Mouse (Mus musculus): ENCODE measurements around the gene Fads1. TPM values are rescaled to one million over a fixed set of nuclear protein-coding genes. Genes with fewer than 3 reads are reported as not detected.

The Fads1 gene
- polyA plus RNA-seq, 1 experiment from 2014 or later: 125 TPM

GRCm38 (mm10) chr19:10216101-10216500, 33.4 kb downstream of the Fads1 start:
- no peaks in the 10 kb centered on the region for H3K9me3 ChIP-seq (replicated peaks; ENCODE audit: control insufficient read depth, low read length)
- no peak overlapping the region for H3K4me3 ChIP-seq (ENCODE audit: low read depth, low read length)
- no peak overlapping the region for H3K9ac ChIP-seq (replicated peaks; ENCODE audit: low read length)
- no peaks in the 10 kb centered on the region for H3K27me3 ChIP-seq (ENCODE audit: control insufficient read depth, insufficient read depth, low read length)
- no peaks in the 10 kb centered on the region for H3K4me1 ChIP-seq (ENCODE audit: control insufficient read depth, insufficient read depth, low read length)
- ATAC-seq (replicated peaks; ENCODE audit: insufficient number of reproducible peaks, low FRiP score, low TSS enrichment, low read depth) (no peak), DNase-seq (ENCODE audit: low spot score) (no peak)
- 73% methylated on average over 8 of the region's 8 CpGs for WGBS
- H3K36me3 ChIP-seq (replicated peaks; ENCODE audit: control insufficient read depth, insufficient read depth, low read depth, low read length): no peaks in the 10 kb centered on the region; the same call in 1 of the 2 replicates
- H3K27ac ChIP-seq (replicated peaks; ENCODE audit: low read depth, low read length): no peak overlapping the region
- no peak overlapping the region for H3K4me2 ChIP-seq (ENCODE audit: low read depth, low read length)

- no peak overlapping the region for H3K9ac ChIP-seq (replicated peaks; ENCODE audit: low read length)
- WGBS: 45% methylated on average over 3 of the region's 3 CpGs
- no peak overlapping the region for H3K4me2 ChIP-seq (ENCODE audit: low read depth, low read length)
- H3K36me3 ChIP-seq (replicated peaks; ENCODE audit: control insufficient read depth, insufficient read depth, low read depth, low read length): no peaks in the 10 kb centered on the region
- no peak for ATAC-seq (replicated peaks; ENCODE audit: insufficient number of reproducible peaks, low FRiP score, low TSS enrichment, low read depth)
- peak; percentile 83 for DNase-seq (ENCODE audit: low spot score)
- H3K4me3 ChIP-seq (ENCODE audit: low read depth, low read length): no peak overlapping the region
- H3K27ac ChIP-seq (replicated peaks; ENCODE audit: low read depth, low read length): no peak overlapping the region
- H3K4me1 ChIP-seq (ENCODE audit: control insufficient read depth, insufficient read depth, low read length): no peaks in the 10 kb centered on the region
- H3K9me3 ChIP-seq (replicated peaks; ENCODE audit: control insufficient read depth, low read length): no peaks in the 10 kb centered on the region
- no peaks in the 10 kb centered on the region for H3K27me3 ChIP-seq (ENCODE audit: control insufficient read depth, insufficient read depth, low read length)
These were observed 36.4 kb downstream of the Fads1 start for GRCm38 (mm10) chr19:10219108-10219507.

- Histone ChIP-seq H3K4me2 (ENCODE audit: low read depth, low read length) (no peak overlapping the region), H3K27ac (replicated peaks; ENCODE audit: low read depth, low read length) (no peak overlapping the region), H3K4me3 (ENCODE audit: low read depth, low read length) (no peak overlapping the region), H3K9me3 (replicated peaks; ENCODE audit: control insufficient read depth, low read length) (no peaks in the 10 kb centered on the region), H3K9ac (replicated peaks; ENCODE audit: low read length) (no peak overlapping the region), H3K27me3 (ENCODE audit: control insufficient read depth, insufficient read depth, low read length) (no peaks in the 10 kb centered on the region), H3K36me3 (replicated peaks; ENCODE audit: control insufficient read depth, insufficient read depth, low read depth, low read length) (no peaks in the 10 kb centered on the region), H3K4me1 (ENCODE audit: control insufficient read depth, insufficient read depth, low read length) (no peaks in the 10 kb centered on the region)
- WGBS: 69% methylated on average over 6 of the region's 6 CpGs
- DNase-seq (ENCODE audit: low spot score): no peak
- no peak for ATAC-seq (replicated peaks; ENCODE audit: insufficient number of reproducible peaks, low FRiP score, low TSS enrichment, low read depth)
These were observed 36.9 kb downstream of the Fads1 start for GRCm38 (mm10) chr19:10219593-10219992.

- H3K36me3 ChIP-seq (replicated peaks; ENCODE audit: control insufficient read depth, insufficient read depth, low read depth, low read length): no peaks in the 10 kb centered on the region
- DNase-seq (ENCODE audit: low spot score) (peak; percentile 45), ATAC-seq (replicated peaks; ENCODE audit: insufficient number of reproducible peaks, low FRiP score, low TSS enrichment, low read depth) (no peak)
- no peak overlapping the region for H3K4me3 ChIP-seq (ENCODE audit: low read depth, low read length)
- H3K4me1 ChIP-seq (ENCODE audit: control insufficient read depth, insufficient read depth, low read length): peaks cover 5% of the 10 kb centered on the region; the same call in 1 of the 2 replicates
- no peak overlapping the region for H3K4me2 ChIP-seq (ENCODE audit: low read depth, low read length)
- H3K9ac ChIP-seq (replicated peaks; ENCODE audit: low read length): no peak overlapping the region
- no peaks in the 10 kb centered on the region for H3K27me3 ChIP-seq (ENCODE audit: control insufficient read depth, insufficient read depth, low read length)
- H3K9me3 ChIP-seq (replicated peaks; ENCODE audit: control insufficient read depth, low read length): no peaks in the 10 kb centered on the region
- 77% methylated on average over 4 of the region's 4 CpGs for WGBS
- H3K27ac ChIP-seq (replicated peaks; ENCODE audit: low read depth, low read length): no peak overlapping the region
These were observed 38.9 kb downstream of the Fads1 start for GRCm38 (mm10) chr19:10221585-10221984.

- Histone ChIP-seq H3K4me1 (ENCODE audit: control insufficient read depth, insufficient read depth, low read length) (peaks cover 5% of the 10 kb centered on the region; the same call in 1 of the 2 replicates), H3K4me3 (ENCODE audit: low read depth, low read length) (no peak overlapping the region), H3K27me3 (ENCODE audit: control insufficient read depth, insufficient read depth, low read length) (no peaks in the 10 kb centered on the region), H3K9me3 (replicated peaks; ENCODE audit: control insufficient read depth, low read length) (no peaks in the 10 kb centered on the region), H3K27ac (replicated peaks; ENCODE audit: low read depth, low read length) (no peak overlapping the region), H3K9ac (replicated peaks; ENCODE audit: low read length) (no peak overlapping the region), H3K4me2 (ENCODE audit: low read depth, low read length) (no peak overlapping the region), H3K36me3 (replicated peaks; ENCODE audit: control insufficient read depth, insufficient read depth, low read depth, low read length) (no peaks in the 10 kb centered on the region)
- WGBS: 30% methylated on average over 8 of the region's 8 CpGs
- no peak for DNase-seq (ENCODE audit: low spot score)
- no peak for ATAC-seq (replicated peaks; ENCODE audit: insufficient number of reproducible peaks, low FRiP score, low TSS enrichment, low read depth)
These were observed 40.0 kb downstream of the Fads1 start for GRCm38 (mm10) chr19:10222656-10223055.

- no peak overlapping the region for H3K4me2 ChIP-seq (ENCODE audit: low read depth, low read length)
- DNase-seq (ENCODE audit: low spot score) (no peak), ATAC-seq (replicated peaks; ENCODE audit: insufficient number of reproducible peaks, low FRiP score, low TSS enrichment, low read depth) (no peak)
- H3K4me1 ChIP-seq (ENCODE audit: control insufficient read depth, insufficient read depth, low read length): peaks cover 5% of the 10 kb centered on the region; the same call in 1 of the 2 replicates
- 72% methylated on average over 4 of the region's 4 CpGs for WGBS
- no peak overlapping the region for H3K4me3 ChIP-seq (ENCODE audit: low read depth, low read length)
- H3K27me3 ChIP-seq (ENCODE audit: control insufficient read depth, insufficient read depth, low read length): no peaks in the 10 kb centered on the region
- no peaks in the 10 kb centered on the region for H3K9me3 ChIP-seq (replicated peaks; ENCODE audit: control insufficient read depth, low read length)
- H3K9ac ChIP-seq (replicated peaks; ENCODE audit: low read length): no peak overlapping the region
- H3K27ac ChIP-seq (replicated peaks; ENCODE audit: low read depth, low read length): no peak overlapping the region
- no peaks in the 10 kb centered on the region for H3K36me3 ChIP-seq (replicated peaks; ENCODE audit: control insufficient read depth, insufficient read depth, low read depth, low read length)
These were observed 40.9 kb downstream of the Fads1 start for GRCm38 (mm10) chr19:10223561-10223960.

GRCm38 (mm10) chr19:10224637-10225453, 42.2 kb downstream of the Fads1 start:
- ATAC-seq (replicated peaks; ENCODE audit: insufficient number of reproducible peaks, low FRiP score, low TSS enrichment, low read depth) (peak; percentile 44; the same call in 1 of the 2 replicates), DNase-seq (ENCODE audit: low spot score) (peak; percentile 55)
- no peaks in the 10 kb centered on the region for H3K36me3 ChIP-seq (replicated peaks; ENCODE audit: control insufficient read depth, insufficient read depth, low read depth, low read length)
- H3K9me3 ChIP-seq (replicated peaks; ENCODE audit: control insufficient read depth, low read length): no peaks in the 10 kb centered on the region
- peak overlapping the region; percentile 50 for H3K9ac ChIP-seq (replicated peaks; ENCODE audit: low read length)
- no peak overlapping the region for H3K4me3 ChIP-seq (ENCODE audit: low read depth, low read length)
- no peaks in the 10 kb centered on the region for H3K27me3 ChIP-seq (ENCODE audit: control insufficient read depth, insufficient read depth, low read length)
- H3K4me1 ChIP-seq (ENCODE audit: control insufficient read depth, insufficient read depth, low read length): peaks cover 5% of the 10 kb centered on the region; the same call in 1 of the 2 replicates
- no peak overlapping the region for H3K27ac ChIP-seq (replicated peaks; ENCODE audit: low read depth, low read length)
- H3K4me2 ChIP-seq (ENCODE audit: low read depth, low read length): peak overlapping the region; percentile 11; the same call in 1 of the 2 replicates
- WGBS: 23% methylated on average over 26 of the region's 26 CpGs

GRCm38 (mm10) chr19:10225767-10226166, 43.1 kb downstream of the Fads1 start:
- H3K9ac ChIP-seq (replicated peaks; ENCODE audit: low read length): no peak overlapping the region
- no peak for ATAC-seq (replicated peaks; ENCODE audit: insufficient number of reproducible peaks, low FRiP score, low TSS enrichment, low read depth)
- peaks cover 6% of the 10 kb centered on the region; the same call in 1 of the 2 replicates for H3K4me1 ChIP-seq (ENCODE audit: control insufficient read depth, insufficient read depth, low read length)

More at GRCm38 (mm10) chr19:10225767-10226166, 43.1 kb downstream of the Fads1 start:
- Histone ChIP-seq H3K4me3 (ENCODE audit: low read depth, low read length) (no peak overlapping the region), H3K36me3 (replicated peaks; ENCODE audit: control insufficient read depth, insufficient read depth, low read depth, low read length) (no peaks in the 10 kb centered on the region), H3K4me2 (ENCODE audit: low read depth, low read length) (no peak overlapping the region), H3K27me3 (ENCODE audit: control insufficient read depth, insufficient read depth, low read length) (no peaks in the 10 kb centered on the region), H3K9me3 (replicated peaks; ENCODE audit: control insufficient read depth, low read length) (no peaks in the 10 kb centered on the region), H3K27ac (replicated peaks; ENCODE audit: low read depth, low read length) (no peak overlapping the region)
- WGBS: 83% methylated on average over 4 of the region's 4 CpGs
- no peak for DNase-seq (ENCODE audit: low spot score)
